Mouse (Mus musculus) bone marrow, adult 2 months (tissue): Measurements from ENCODE around the gene Fads2.

Experiments
- CTCF ChIP-seq: fragments of 200-500 bp; IDR thresholded peaks from 2 replicates; pipeline ENCODE4 v1.5.1; 2011; ENCODE audit warnings: low read length, control low read depth; ENCODE audit not compliant: control insufficient read depth, insufficient read depth
- POLR2A ChIP-seq: fragments of 200-500 bp; IDR thresholded peaks from 2 replicates; pipeline ENCODE4 v1.6.1; 2011; ENCODE audit warnings: low read depth, mild to moderate bottlenecking, control low read depth, low read length, borderline replicate concordance; ENCODE audit not compliant: control insufficient read depth

- TF ChIP-seq POLR2A (no peak), CTCF (no peak)
Measured at GRCm38 (mm10) chr19:10071166-10071565, 30.4 kb downstream of the Fads2 start.
